Mouse (Mus musculus) ES-Bruce4 (cell line): ENCODE results near the gene Rnd2. TPM values are rescaled to one million over a fixed set of nuclear protein-coding genes. Genes with fewer than 3 reads are reported as not detected.

Experiments used
- H3K27ac ChIP-seq: 2 replicates; pipeline ENCODE4 v1.5.1; 2012; ENCODE audit warnings: low read length, inconsistent platforms; ENCODE audit not compliant: insufficient read depth
- H3K27me3 ChIP-seq: 2 replicates; pipeline ENCODE4 v1.6.1; 2012; ENCODE audit warnings: mild to moderate bottlenecking, low read length, inconsistent platforms; ENCODE audit not compliant: control insufficient read depth, poor library complexity, insufficient read depth, severe bottlenecking
- H3K36me3 ChIP-seq: 2 replicates; pipeline ENCODE4 v1.6.1; 2012; ENCODE audit warnings: inconsistent platforms, mild to moderate bottlenecking, low read length, moderate library complexity; ENCODE audit not compliant: control insufficient read depth, poor library complexity, insufficient read depth, severe bottlenecking
- H3K4me1 ChIP-seq: one replicate; pipeline ENCODE4 v1.8.1; 2011; ENCODE audit warnings: low read length; ENCODE audit not compliant: control insufficient read depth, insufficient read depth
- H3K4me3 ChIP-seq: 2 replicates; pipeline ENCODE4 v1.5.1; 2011; ENCODE audit warnings: low read depth, mild to moderate bottlenecking, low read length
- H3K9ac ChIP-seq: 2 replicates; pipeline ENCODE4 v1.6.1; 2012; ENCODE audit warnings: low read depth, mild to moderate bottlenecking, inconsistent platforms; ENCODE audit not compliant: poor library complexity, severe bottlenecking
- H3K9me3 ChIP-seq: replicated peaks from 2 replicates; pipeline ENCODE4 v1.6.1; 2012; ENCODE audit warnings: mild to moderate bottlenecking, low read length, inconsistent platforms; ENCODE audit not compliant: control insufficient read depth, poor library complexity, insufficient read depth, severe bottlenecking
- CTCF ChIP-seq: IDR thresholded peaks from one replicate; pipeline ENCODE4 v1.8.1; 2011; ENCODE audit warnings: low read depth, low read length
- EP300 ChIP-seq: IDR thresholded peaks from 2 replicates; pipeline ENCODE4 v1.6.1; 2011; ENCODE audit warnings: low read depth, low read length; ENCODE audit not compliant: insufficient read depth
- POLR2A ChIP-seq: IDR thresholded peaks from one replicate; pipeline ENCODE4 v1.8.1; 2011; ENCODE audit warnings: low read length; ENCODE audit not compliant: insufficient read depth
- polyA plus RNA-seq: library from polyadenylated mRNA; stranded (reverse); fragments of >200 nt; gene quantifications from 2 replicates; pipeline ENCODE4 v1.2.4, GENCODE M21; 2011; ENCODE audit warnings: low read depth; ENCODE audit not compliant: missing spikeins, insufficient read depth, insufficient read length

Gene Rnd2
- polyA plus RNA-seq, 1 experiment = 11.2 TPM

- H3K27ac ChIP-seq = no peak overlapping the region
- H3K36me3 ChIP-seq = no peaks in the 10 kb centered on the region; the same call in 1 of the 2 replicates
- no peak overlapping the region for H3K9ac ChIP-seq
- no peaks in the 10 kb centered on the region for H3K27me3 ChIP-seq
- no peaks in the 10 kb centered on the region for H3K9me3 ChIP-seq
- H3K4me3 ChIP-seq = no peak overlapping the region
- TF ChIP-seq CTCF (no peak), EP300 (no peak), POLR2A (no peak)
- H3K4me1 ChIP-seq = peaks cover 9% of the 10 kb centered on the region
Measured at GRCm38 (mm10) chr11:101455627-101456026, 9.2 kb upstream of the Rnd2 start.

DNA sequence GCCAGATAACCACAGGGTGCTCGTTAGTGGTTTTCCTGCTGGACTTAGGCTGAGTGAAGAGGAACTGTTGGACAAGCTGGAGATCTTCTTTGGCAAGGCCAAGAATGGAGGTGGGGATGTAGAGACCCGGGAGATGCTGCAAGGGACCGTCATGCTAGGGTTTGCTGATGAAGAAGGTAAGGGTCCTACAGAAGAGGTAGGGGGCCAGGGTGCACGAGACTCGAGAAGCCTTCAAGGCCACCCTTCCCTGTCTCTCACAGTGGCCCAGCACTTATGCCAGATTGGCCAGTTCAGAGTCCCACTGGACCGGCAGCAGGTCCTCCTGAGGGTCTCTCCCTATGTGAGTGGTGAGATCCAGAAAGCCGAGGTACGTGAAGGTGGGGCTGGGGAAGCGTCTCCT lies 7.2 kb upstream of the Rnd2 start:
- Histone ChIP-seq H3K4me3 (no peak overlapping the region), H3K9me3 (no peaks in the 10 kb centered on the region), H3K9ac (no peak overlapping the region), H3K27ac (no peak overlapping the region), H3K27me3 (no peaks in the 10 kb centered on the region), H3K36me3 (peaks cover 11% of the 10 kb centered on the region; the same call in 1 of the 2 replicates), H3K4me1 (peaks cover 11% of the 10 kb centered on the region)
- TF ChIP-seq EP300 = no peak
- no peak for TF ChIP-seq CTCF
- TF ChIP-seq POLR2A = no peak

DNA sequence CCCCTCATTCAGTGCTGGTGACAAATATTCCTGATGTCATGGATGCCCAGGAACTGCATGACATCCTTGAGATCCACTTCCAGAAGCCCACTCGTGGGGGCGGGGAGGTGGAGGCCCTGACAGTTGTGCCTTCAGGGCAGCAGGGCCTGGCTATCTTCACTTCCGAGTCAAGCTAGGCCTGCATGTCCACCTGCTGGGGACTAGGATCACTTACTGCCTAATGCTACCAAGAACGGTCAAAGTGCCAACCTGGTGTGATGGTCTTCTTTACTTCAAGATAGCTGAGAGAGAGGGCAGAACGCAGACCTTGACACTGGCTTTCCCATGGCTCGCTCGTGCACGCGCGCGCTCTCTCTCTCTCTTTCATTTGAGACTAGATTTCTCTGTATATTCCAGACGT lies 6.6 kb upstream of the Rnd2 start:
- TF ChIP-seq EP300 (no peak), CTCF (no peak)
- Histone ChIP-seq H3K4me1 (peaks cover 11% of the 10 kb centered on the region), H3K27ac (no peak overlapping the region), H3K9me3 (no peaks in the 10 kb centered on the region), H3K9ac (no peak overlapping the region), H3K36me3 (peaks cover 11% of the 10 kb centered on the region; the same call in 1 of the 2 replicates), H3K4me3 (no peak overlapping the region), H3K27me3 (no peaks in the 10 kb centered on the region)

DNA sequence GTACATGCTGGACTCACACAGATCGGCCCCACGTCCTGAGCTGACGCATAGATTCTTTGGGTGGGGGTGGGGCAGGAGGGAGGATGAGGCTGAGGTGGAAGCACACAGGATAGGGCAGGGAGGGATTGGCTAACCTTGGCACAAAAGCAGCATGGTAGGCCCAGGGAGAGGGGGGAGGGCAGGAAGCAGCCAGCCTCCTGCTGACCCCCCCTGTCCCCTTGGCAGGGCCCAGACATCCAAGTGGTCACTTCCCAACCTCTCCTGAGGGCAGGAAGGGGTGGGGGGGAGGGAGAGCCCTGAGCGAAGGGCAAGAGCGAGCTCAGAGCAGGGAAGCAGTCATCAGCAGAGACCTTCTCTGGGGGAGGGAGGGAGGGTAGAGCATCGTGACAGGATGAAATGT lies 5.1 kb upstream of the Rnd2 start:
- no peaks in the 10 kb centered on the region for H3K9me3 ChIP-seq
- H3K27me3 ChIP-seq = no peaks in the 10 kb centered on the region
- H3K4me1 ChIP-seq = peaks cover 13% of the 10 kb centered on the region
- TF ChIP-seq POLR2A = no peak
- no peak for TF ChIP-seq EP300
- no peak for TF ChIP-seq CTCF
- no peak overlapping the region for H3K9ac ChIP-seq
- no peak overlapping the region for H3K4me3 ChIP-seq
- H3K36me3 ChIP-seq = peaks cover 11% of the 10 kb centered on the region; the same call in 1 of the 2 replicates
- 0 out of 2 replicates have a peak overlapping the region, but pooled peaks have one; percentile 31 for H3K27ac ChIP-seq

- Histone ChIP-seq H3K4me3 (no peak overlapping the region), H3K4me1 (peaks cover 13% of the 10 kb centered on the region), H3K36me3 (peaks cover 11% of the 10 kb centered on the region; the same call in 1 of the 2 replicates), H3K27me3 (no peaks in the 10 kb centered on the region), H3K9me3 (no peaks in the 10 kb centered on the region), H3K27ac (no peak overlapping the region), H3K9ac (no peak overlapping the region)
- TF ChIP-seq POLR2A = no peak
- TF ChIP-seq CTCF = no peak
Measured at GRCm38 (mm10) chr11:101460321-101460720, 4.5 kb upstream of the Rnd2 start.

- Histone ChIP-seq H3K9ac (no peak overlapping the region), H3K4me3 (no peak overlapping the region), H3K27me3 (no peaks in the 10 kb centered on the region), H3K9me3 (no peaks in the 10 kb centered on the region), H3K36me3 (peaks cover 11% of the 10 kb centered on the region; the same call in 1 of the 2 replicates), H3K27ac (no peak overlapping the region), H3K4me1 (peaks cover 13% of the 10 kb centered on the region)
- TF ChIP-seq POLR2A = no peak
- TF ChIP-seq EP300 = no peak
- TF ChIP-seq CTCF = no peak
Measured at GRCm38 (mm10) chr11:101462141-101462540, 2.7 kb upstream of the Rnd2 start.
